Mouse (Mus musculus) frontal cortex, adult 2 months (tissue): ENCODE results near the gene Nck2. TPM values are rescaled to one million over a fixed set of nuclear protein-coding genes. Genes with fewer than 3 reads are reported as not detected.

Experiments used
- DNase-seq, 2 experiments: peaks; one replicate each; pipeline ENCODE4 v3.0.0; 2022; ENCODE audit warnings: low spot score in 1 of 2; ENCODE audit errors: extremely low spot score in 1 of 2
- polyA plus RNA-seq: library from polyadenylated mRNA; depleted of rRNA; stranded (reverse); fragments of >200 nt; gene quantifications from 2 replicates; pipeline ENCODE4 v1.2.3, GENCODE M21; 2012

Nck2 gene
- polyA plus RNA-seq, 1 experiment = 31.8 TPM

- no peak for DNase-seq
These were observed 14.2 kb upstream of the Nck2 start for GRCm38 (mm10) chr1:43429924-43430876.

- no peak for DNase-seq
These were observed 10.5 kb upstream of the Nck2 start for GRCm38 (mm10) chr1:43433853-43434252.

GRCm38 (mm10) chr1:43436554-43436953 lies 7.8 kb upstream of the Nck2 start:
- DNase-seq = no peak

GRCm38 (mm10) chr1:43439261-43439660 lies 5.1 kb upstream of the Nck2 start:
- no peak for DNase-seq

GRCm38 (mm10) chr1:43442568-43442967 lies 1.8 kb upstream of the Nck2 start:
- DNase-seq = no peak

- peak in 1 of 2 experiments; percentile 70 for DNase-seq
These were observed 1.1 kb downstream of the Nck2 start for GRCm38 (mm10) chr1:43445170-43446088.

- DNase-seq = peak in 1 of 2 experiments; percentile 25
These were observed 1.7 kb downstream of the Nck2 start for GRCm38 (mm10) chr1:43446089-43446533.

- DNase-seq = peak in 1 of 2 experiments; percentile 45
These were observed 2.6 kb downstream of the Nck2 start for GRCm38 (mm10) chr1:43446731-43447601.

GRCm38 (mm10) chr1:43447602-43448287 lies 3.4 kb downstream of the Nck2 start:
- DNase-seq = no peak

GRCm38 (mm10) chr1:43450811-43451210 lies 6.4 kb downstream of the Nck2 start:
- DNase-seq = no peak

GRCm38 (mm10) chr1:43453683-43454082 lies 9.3 kb downstream of the Nck2 start:
- DNase-seq = no peak

GRCm38 (mm10) chr1:43454741-43455140 lies 10.4 kb downstream of the Nck2 start:
- no peak for DNase-seq

GRCm38 (mm10) chr1:43455196-43455595 lies 10.8 kb downstream of the Nck2 start:
- no peak for DNase-seq

- no peak for DNase-seq
These were observed 12.8 kb downstream of the Nck2 start for GRCm38 (mm10) chr1:43457012-43457766.

GRCm38 (mm10) chr1:43460468-43460867 lies 16.1 kb downstream of the Nck2 start:
- DNase-seq = no peak

GRCm38 (mm10) chr1:43462666-43463065 lies 18.3 kb downstream of the Nck2 start:
- no peak for DNase-seq

- peak; percentile 61 to 70 for DNase-seq
These were observed 19.7 kb downstream of the Nck2 start for GRCm38 (mm10) chr1:43463941-43464682.

GRCm38 (mm10) chr1:43464976-43465375 lies 20.6 kb downstream of the Nck2 start:
- no peak for DNase-seq
